Mouse (Mus musculus) kidney, postnatal 0 days (tissue): ENCODE results near the gene Odf3l1. TPM values are rescaled to one million over a fixed set of nuclear protein-coding genes. Genes with fewer than 3 reads are reported as not detected.

ENCODE experiments used
- ATAC-seq: fragments of 200-750 bp; cut with Nextera tagmentation; replicated peaks from 2 replicates; pipeline ENCODE4 v1.8.0; 2017; ENCODE audit warnings: low read depth, moderate number of reproducible peaks, moderate TSS enrichment, moderate library complexity; ENCODE audit not compliant: low FRiP score
- DNase-seq: peaks from one replicate; pipeline ENCODE4 v3.0.0-alpha.2; 2016; ENCODE audit warnings: low spot score
- H3K27ac ChIP-seq: fragments of 300-500 bp; sonication (generic); 2 replicates; pipeline ENCODE4 v1.5.1; 2014; ENCODE audit warnings: mild to moderate bottlenecking
- H3K27me3 ChIP-seq: fragments of 300-500 bp; sonication (generic); 2 replicates; pipeline ENCODE4 v1.6.1; 2014; ENCODE audit warnings: low read length, mixed read lengths; ENCODE audit not compliant: insufficient read depth
- H3K36me3 ChIP-seq: fragments of 300-500 bp; sonication (generic); 2 replicates; pipeline ENCODE4 v1.6.1; 2014; ENCODE audit warnings: low read length, mixed read lengths; ENCODE audit not compliant: insufficient read depth
- H3K4me1 ChIP-seq: fragments of 300-500 bp; sonication (generic); replicated peaks from 2 replicates; pipeline ENCODE4 v1.6.1; 2014; ENCODE audit warnings: antibody characterized with exemption, low read length, mixed read lengths; ENCODE audit not compliant: insufficient read depth
- H3K4me2 ChIP-seq: fragments of 300-500 bp; sonication (generic); 2 replicates; pipeline ENCODE4 v1.6.1; 2014; ENCODE audit warnings: mild to moderate bottlenecking, low read length, moderate library complexity, mixed read lengths
- H3K4me3 ChIP-seq: fragments of 300-500 bp; sonication (generic); replicated peaks from 2 replicates; pipeline ENCODE4 v1.5.1; 2014; ENCODE audit warnings: low read depth, low read length
- H3K9ac ChIP-seq: fragments of 300-500 bp; sonication (generic); 2 replicates; pipeline ENCODE4 v1.6.1; 2014; ENCODE audit warnings: low read depth, low read length
- H3K9me3 ChIP-seq: fragments of 300-500 bp; sonication (generic); replicated peaks from 2 replicates; pipeline ENCODE4 v1.6.1; 2016; ENCODE audit warnings: low read length, inconsistent platforms, mixed read lengths
- CTCF ChIP-seq: IDR thresholded peaks from 2 replicates; pipeline ENCODE4 v1.5.1; 2016; ENCODE audit warnings: antibody characterized with exemption, low read depth, mild to moderate bottlenecking, moderate library complexity
- WGBS: fragments of 180-500 bp; shearing (Covaris S2); extraction: QIAGEN DNeasy Blood & Tissue Kit; methylation state at CpG from one replicate; pipeline ENCODE4 v1.1.7; 2014; 5-methylcytosine and 5-hydroxymethylcytosine counted together
- polyA plus RNA-seq: library from polyadenylated mRNA; unstranded; fragments of >200 nt; fragmentation: Nextera tagmentation; extraction: Ambion mirVana; gene quantifications from 2 replicates; pipeline ENCODE4 v1.2.1, GENCODE M21; 2015

The Odf3l1 gene
- polyA plus RNA-seq, 1 experiment from 2014 or later = 0.11 TPM

DNA sequence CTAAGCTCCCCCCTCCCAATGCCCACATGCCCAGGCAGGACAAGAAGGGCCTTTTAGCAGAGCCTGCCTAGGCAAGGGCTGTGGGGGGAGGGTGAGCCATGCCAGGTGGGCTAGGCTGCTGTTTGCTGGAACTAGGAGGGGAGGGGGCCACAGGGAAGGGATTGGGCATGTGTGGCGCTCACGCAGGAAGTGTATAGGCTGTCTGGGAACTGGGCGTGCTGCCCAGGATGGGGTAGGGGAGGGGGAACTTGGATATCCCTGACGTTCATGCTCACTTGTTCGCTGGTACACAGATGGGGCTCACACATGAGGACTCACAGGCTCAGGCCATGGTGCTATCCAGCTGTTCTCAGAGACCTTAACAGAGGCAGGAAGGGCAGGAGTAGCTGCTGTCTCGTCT lies 3.8 kb upstream of the Odf3l1 start:
- Histone ChIP-seq H3K9me3 (no peaks in the 10 kb centered on the region), H3K4me1 (peaks cover 81% of the 10 kb centered on the region), H3K4me2 (peak overlapping the region; percentile 64), H3K27ac (peak overlapping the region; percentile 44; the same call in 1 of the 2 replicates), H3K9ac (no peak overlapping the region), H3K36me3 (no peaks in the 10 kb centered on the region), H3K27me3 (no peaks in the 10 kb centered on the region), H3K4me3 (no peak overlapping the region)
- DNase-seq (no peak), ATAC-seq (no peak)
- TF ChIP-seq CTCF = no peak
- WGBS = 35% methylated on average over 6 of the region's 6 CpGs

DNA sequence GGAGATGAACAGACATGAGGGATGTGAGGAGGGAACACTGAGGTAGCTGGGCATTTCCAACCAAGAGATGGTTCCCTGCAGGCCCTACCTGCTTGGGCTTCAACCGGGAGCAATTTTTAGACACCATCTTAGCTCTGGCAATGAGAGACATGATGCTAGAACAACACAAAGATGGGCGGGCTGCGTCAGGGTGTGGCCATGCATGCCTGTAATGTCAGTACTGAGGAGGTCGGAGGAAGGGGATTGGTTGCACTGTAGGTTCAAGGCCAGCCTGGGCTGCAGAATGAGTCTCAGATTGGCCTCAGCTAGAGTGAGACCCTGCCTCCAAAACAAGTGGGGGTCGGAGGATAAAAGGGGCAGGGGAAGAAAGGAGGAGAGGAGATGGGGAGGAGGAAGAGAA lies 2.0 kb upstream of the Odf3l1 start:
- 69% methylated on average over 5 of the region's 5 CpGs for WGBS
- H3K4me1 ChIP-seq = peaks cover 68% of the 10 kb centered on the region
- no peaks in the 10 kb centered on the region for H3K36me3 ChIP-seq
- no peaks in the 10 kb centered on the region for H3K27me3 ChIP-seq
- no peak overlapping the region for H3K27ac ChIP-seq
- 0 out of 2 replicates have a peak overlapping the region, but pooled peaks have one; percentile 8 for H3K9ac ChIP-seq
- DNase-seq (no peak), ATAC-seq (no peak)
- no peaks in the 10 kb centered on the region for H3K9me3 ChIP-seq
- TF ChIP-seq CTCF = no peak
- peak overlapping the region; percentile 45 for H3K4me3 ChIP-seq
- peak overlapping the region; percentile 64 for H3K4me2 ChIP-seq

DNA sequence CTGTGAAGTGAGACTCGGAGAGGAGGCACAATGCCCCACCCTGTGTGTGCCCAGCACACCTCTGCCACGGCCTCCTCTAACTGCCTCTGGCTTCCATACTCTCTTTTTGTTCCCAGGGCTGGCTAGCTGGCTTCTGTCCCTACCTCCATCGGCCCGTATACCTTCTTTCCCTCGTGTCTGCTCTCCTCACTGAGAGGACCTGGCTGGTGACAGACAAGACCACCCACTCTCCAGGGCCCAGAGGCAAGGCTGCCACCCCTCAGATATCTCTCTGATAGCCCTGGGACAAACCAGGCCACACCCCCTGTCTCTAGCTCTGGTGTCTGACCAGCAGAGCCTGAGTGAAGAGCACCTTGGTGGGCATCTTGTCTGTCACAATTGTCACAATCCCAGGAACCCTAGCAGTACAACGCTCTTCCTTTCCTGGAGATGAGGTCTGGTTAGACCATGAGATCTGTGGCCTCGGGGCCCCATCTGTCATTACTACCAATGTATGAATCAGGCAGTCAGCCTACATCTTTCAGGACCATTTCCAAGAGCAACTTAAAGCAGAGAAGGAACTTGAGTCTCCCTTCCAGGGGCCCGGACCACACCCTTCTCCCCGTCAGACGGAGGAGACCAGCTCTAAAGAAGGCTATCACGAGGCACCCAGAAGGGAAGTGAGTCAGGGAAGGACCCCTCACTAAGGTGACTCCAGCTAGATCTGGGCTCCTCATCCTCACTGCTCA lies 1.4 kb upstream of the Odf3l1 start:
- no peaks in the 10 kb centered on the region for H3K36me3 ChIP-seq
- H3K4me2 ChIP-seq = peak overlapping the region; percentile 64
- H3K4me3 ChIP-seq = peak overlapping the region; percentile 45
- no peak overlapping the region for H3K27ac ChIP-seq
- TF ChIP-seq CTCF = no peak
- 54% methylated on average over 11 of the region's 11 CpGs for WGBS
- H3K4me1 ChIP-seq = peaks cover 62% of the 10 kb centered on the region
- no peaks in the 10 kb centered on the region for H3K9me3 ChIP-seq
- ATAC-seq = no peak
- DNase-seq = no peak
- peak overlapping the region; percentile 62 for H3K9ac ChIP-seq
- H3K27me3 ChIP-seq = no peaks in the 10 kb centered on the region

DNA sequence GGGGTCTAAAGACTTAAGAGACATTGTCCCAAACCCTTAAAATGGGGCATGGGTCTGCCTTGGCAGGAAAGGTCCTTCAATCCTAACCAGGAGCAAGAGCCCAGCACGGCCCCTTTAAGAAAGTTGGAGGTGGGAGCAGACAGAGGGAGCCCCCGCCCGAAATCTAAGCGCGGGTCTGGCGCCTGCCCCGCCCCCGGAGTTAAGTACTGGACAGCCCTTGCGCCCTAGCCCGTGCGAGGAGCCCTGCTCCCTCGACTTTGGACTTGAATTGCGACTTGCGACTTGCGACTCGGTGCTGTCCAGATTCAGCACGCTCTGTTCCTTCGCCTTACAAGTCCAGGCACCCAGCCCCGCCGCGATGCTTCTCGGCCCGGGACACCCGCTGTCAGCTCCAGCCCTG lies 353 bp upstream of the Odf3l1 start, which contains the start of gene Cspg4:
TSS of gene Cspg4 (plus strand) at position 202 of the 400 bp plus-strand sequence.
- peak within 1 kb of the TSS; percentile 62 for H3K9ac ChIP-seq
- ATAC-seq (peak; percentile 80), DNase-seq (peak; percentile 94)
- H3K27ac ChIP-seq = peak within 1 kb of the TSS; percentile 75
- peaks cover 52% of the 10 kb centered on the region for H3K4me1 ChIP-seq
- peak within 1 kb of the TSS; percentile 45 for H3K4me3 ChIP-seq
- TF ChIP-seq CTCF = 0 out of 2 replicates have a peak, but pooled peaks have one; percentile 13
- H3K9me3 ChIP-seq = no peaks in the 10 kb centered on the region
- H3K36me3 ChIP-seq = no peaks in the 10 kb centered on the region
- H3K27me3 ChIP-seq = no peaks in the 10 kb centered on the region
- WGBS = 2% methylated on average over 24 of the region's 24 CpGs
- peak within 1 kb of the TSS; percentile 64 for H3K4me2 ChIP-seq

DNA sequence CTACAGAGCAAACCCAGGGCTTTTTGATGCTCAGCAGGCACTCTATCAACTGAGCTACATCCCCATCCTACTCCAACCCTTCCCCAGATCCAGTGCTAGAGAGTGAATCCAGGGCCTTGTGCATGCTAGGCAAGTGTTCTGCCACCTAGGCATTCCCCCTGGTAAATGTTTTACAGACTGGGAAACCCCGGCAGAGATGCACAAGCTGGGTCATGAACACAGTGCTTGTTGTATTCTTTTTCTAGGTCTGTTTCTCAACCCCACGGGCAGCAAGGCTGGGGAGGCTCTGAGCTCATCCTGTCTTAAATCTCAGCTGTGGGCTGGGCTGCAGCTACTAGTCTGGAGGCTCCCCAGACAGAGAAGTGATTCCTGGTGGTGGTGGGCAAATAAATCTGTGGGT lies 1.6 kb downstream of the Odf3l1 start:
- no peak for ATAC-seq
- no peak for TF ChIP-seq CTCF

DNA sequence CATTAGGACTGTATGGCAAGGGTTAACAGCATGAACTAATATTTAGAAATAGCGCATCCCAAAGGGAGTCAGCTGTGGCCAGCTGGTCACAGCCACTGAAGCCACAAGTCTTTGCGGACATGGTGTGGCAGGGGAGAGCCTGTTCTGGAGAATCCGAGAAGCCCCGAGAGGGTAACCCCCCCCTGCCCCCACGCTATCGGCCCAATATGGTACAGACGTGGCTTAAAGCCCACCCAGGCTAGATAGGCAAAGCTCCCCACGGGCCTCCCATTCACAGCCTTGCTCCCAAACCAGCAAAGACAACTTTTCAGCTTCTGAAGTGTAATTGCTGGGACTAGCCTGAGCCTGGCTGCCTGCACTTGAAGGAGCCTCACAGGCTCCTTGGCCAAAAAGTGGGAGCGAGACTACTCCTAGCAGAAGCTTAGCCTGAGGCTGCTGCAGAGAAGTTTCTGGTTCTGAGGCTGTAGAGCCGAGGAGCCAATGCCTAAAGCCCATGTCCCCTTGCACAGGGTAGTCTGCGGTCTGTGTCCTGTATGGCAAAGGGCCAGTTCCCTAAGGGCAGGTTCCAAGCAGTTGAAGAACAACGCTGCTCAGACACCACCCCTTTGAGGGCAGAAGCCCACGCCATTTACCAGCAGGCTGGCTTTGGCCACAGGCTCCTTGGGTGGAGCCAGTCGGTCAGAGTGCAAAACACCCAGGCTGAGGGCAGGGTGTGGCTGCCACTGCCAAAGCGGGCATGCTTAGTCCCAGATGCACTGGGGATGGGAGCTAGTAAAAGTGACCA lies 3.8 kb downstream of the Odf3l1 start:
- H3K4me1 ChIP-seq = peaks cover 19% of the 10 kb centered on the region
- no peaks in the 10 kb centered on the region for H3K9me3 ChIP-seq
- TF ChIP-seq CTCF = no peak
- no peak overlapping the region for H3K27ac ChIP-seq
- 45% methylated on average over 15 of the region's 15 CpGs for WGBS
- no peak for DNase-seq
- no peaks in the 10 kb centered on the region for H3K36me3 ChIP-seq
- no peak overlapping the region for H3K4me2 ChIP-seq
- H3K4me3 ChIP-seq = no peak overlapping the region
- H3K9ac ChIP-seq = no peak overlapping the region
- no peaks in the 10 kb centered on the region for H3K27me3 ChIP-seq
- ATAC-seq = no peak

More for the DNA sequence above, 1.6 kb downstream of the Odf3l1 start:
- no peak overlapping the region for H3K4me2 ChIP-seq
- H3K4me3 ChIP-seq = no peak overlapping the region
- H3K9ac ChIP-seq = no peak overlapping the region
- H3K4me1 ChIP-seq = peaks cover 33% of the 10 kb centered on the region
- no peaks in the 10 kb centered on the region for H3K36me3 ChIP-seq
- DNase-seq = no peak
- no peaks in the 10 kb centered on the region for H3K27me3 ChIP-seq
- no peaks in the 10 kb centered on the region for H3K9me3 ChIP-seq
- no peak overlapping the region for H3K27ac ChIP-seq
- WGBS = 32% methylated on average over 2 of the region's 2 CpGs
